Mouse (Mus musculus) adrenal gland, postnatal 4 days (tissue): ENCODE data around the gene Gm21488. TPM values are rescaled to one million over a fixed set of nuclear protein-coding genes. Genes with fewer than 3 reads are reported as not detected.
"Not testable (repeated sequence)": the region's sequence is repeated elsewhere in the genome, so short reads cannot be mapped to it uniquely, and the experiment has no call there.

Experiments
- DNase-seq, 2 experiments: peaks; one replicate each; pipeline ENCODE4 v3.0.0; 2021 to 2022; ENCODE audit warnings: low spot score in 2 of 2, mixed read lengths in 2 of 2
- long read RNA-seq, 2 experiments: library from polyadenylated mRNA; stranded (forward); transcript quantifications; one replicate each; pipeline ENCODE4 v2.0.0; 2021
- total RNA-seq, 2 experiments: library from RNA; stranded (reverse); gene quantifications; 2 replicates each; pipeline ENCODE4 v1.2.3; 2021

Gene Gm21488
- not detected for total RNA-seq
- long read RNA-seq, experiment 1 = 0 reads
- long read RNA-seq, experiment 2 = 0 reads

DNA sequence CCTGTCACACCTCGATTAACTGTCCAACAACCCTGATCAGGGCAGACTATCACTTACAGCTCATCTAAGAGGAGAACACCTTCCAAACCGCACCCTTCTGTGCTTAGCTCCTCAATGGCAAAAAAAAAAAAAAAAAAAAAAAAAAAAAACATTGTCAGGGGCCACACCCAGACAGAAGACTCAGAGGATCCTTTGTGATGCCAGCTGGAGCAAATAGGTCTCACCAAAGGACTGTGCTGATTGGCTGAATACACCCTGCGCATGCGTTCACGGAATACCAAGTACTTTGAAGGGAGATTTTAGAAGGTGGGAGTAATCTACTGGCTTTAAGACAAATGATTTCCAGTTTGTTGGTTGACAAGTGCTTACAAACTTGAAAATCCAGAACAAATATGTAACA is at the start of gene Gm21488:
TSS of gene Gm21488 (minus strand) at position 101 of the 400 bp plus-strand sequence.
- DNase-seq = not testable (repeated sequence)
